Mouse (Mus musculus): ENCODE data around the gene P4ha1. TPM values are rescaled to one million over a fixed set of nuclear protein-coding genes. Genes with fewer than 3 reads are reported as not detected.
"Not testable (repeated sequence)": the region's sequence is repeated elsewhere in the genome, so short reads cannot be mapped to it uniquely, and the experiment has no call there.

Gene P4ha1
- polyA plus RNA-seq, 1 experiment from 2014 or later, result 27.4 TPM

DNA sequence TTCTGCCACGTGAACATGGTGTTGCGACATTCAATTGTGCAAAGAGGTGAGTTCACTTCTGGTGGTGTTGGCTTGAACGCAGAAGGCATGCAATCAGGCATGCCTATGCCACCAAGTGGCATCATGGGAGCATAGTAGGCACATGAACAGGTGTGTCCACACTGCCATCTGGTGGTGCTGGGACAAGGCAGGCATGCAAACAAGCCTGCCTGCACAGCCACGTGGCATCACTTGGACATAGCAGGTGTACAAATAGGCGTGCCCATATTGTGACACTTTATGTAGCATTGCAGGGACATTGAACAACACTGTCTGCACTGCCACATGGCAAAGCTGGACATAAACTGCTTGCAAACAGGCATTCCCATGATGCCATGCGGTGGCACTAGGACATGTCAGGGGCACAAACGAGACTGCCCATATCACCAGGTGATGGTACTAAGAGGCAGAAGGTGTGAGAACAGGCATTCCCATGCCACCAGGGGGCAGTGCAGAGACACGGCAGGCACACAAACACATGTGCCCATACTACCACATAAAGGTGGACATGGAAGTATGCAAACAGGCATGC, 27.8 kb upstream of the P4ha1 start:
- peak; percentile 15; the same call in 1 of the 2 replicates for ATAC-seq
- Histone ChIP-seq H3K9ac (replicated peaks) (no peak overlapping the region), H3K4me2 (replicated peaks) (no peak overlapping the region), H3K27ac (no peak overlapping the region), H3K4me3 (replicated peaks) (no peak overlapping the region), H3K27me3 (no peaks in the 10 kb centered on the region), H3K9me3 (no peaks in the 10 kb centered on the region), H3K4me1 (replicated peaks) (no peaks in the 10 kb centered on the region), H3K36me3 (no peaks in the 10 kb centered on the region)
- 68% methylated on average over 8 of the region's 8 CpGs for WGBS

DNA sequence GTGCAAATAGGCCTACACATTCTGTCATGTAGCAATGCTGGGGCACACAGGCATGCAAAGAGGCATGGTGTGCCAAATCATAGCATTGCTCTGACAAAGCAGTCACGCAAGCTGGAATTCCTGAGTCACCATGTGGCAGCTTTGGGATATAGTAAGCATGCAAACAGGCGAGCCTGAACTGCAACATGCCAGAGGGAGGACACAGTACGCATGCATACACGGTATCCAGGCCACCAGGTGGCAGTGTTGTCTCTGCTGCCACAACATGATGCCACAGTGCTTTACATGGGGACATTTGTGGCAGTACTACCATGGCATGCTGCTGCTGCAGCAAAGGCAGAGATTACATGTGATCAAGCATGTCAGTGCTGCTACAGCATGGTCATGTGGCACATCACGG, 26.8 kb upstream of the P4ha1 start:
- no peaks in the 10 kb centered on the region for H3K9me3 ChIP-seq
- no peaks in the 10 kb centered on the region for H3K4me1 ChIP-seq (replicated peaks)
- no peak overlapping the region for H3K9ac ChIP-seq (replicated peaks)
- peak; percentile 68 for ATAC-seq
- no peak overlapping the region for H3K4me3 ChIP-seq (replicated peaks)
- no peak overlapping the region for H3K4me2 ChIP-seq (replicated peaks)
- H3K36me3 ChIP-seq, result no peaks in the 10 kb centered on the region
- WGBS, result 35% methylated on average over 5 of the region's 5 CpGs
- H3K27me3 ChIP-seq, result no peaks in the 10 kb centered on the region
- no peak overlapping the region for H3K27ac ChIP-seq

DNA sequence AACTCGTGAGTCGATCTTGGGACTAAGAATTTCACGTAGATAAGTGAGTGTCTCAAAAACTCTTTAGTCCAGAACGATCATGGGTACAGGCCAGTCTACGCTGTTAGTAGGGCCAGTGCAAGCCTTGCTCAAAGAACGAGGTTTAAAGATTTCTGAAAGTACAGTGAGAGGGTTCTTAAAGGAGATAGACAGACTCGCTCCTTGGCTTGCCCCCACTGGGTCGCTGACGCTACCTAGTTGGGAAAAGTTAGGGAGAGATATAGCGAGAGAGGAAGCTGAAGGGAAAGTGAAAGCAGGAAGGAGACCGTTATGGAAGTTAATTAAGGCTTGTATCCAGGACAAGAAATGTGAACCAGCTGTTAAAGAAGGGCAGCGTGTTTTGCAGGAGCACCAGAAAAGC, 20.4 kb upstream of the P4ha1 start:
- H3K4me3 ChIP-seq (replicated peaks); ATAC-seq; H3K9ac ChIP-seq (replicated peaks); H3K36me3 ChIP-seq; H3K4me2 ChIP-seq (replicated peaks); H3K4me1 ChIP-seq (replicated peaks); H3K27me3 ChIP-seq; H3K27ac ChIP-seq: not testable (repeated sequence)
- 94% methylated on average over 12 of the region's 12 CpGs for WGBS
- 0 out of 2 replicates have a peak, but pooled peaks cover 15% of the 10 kb centered on the region for H3K9me3 ChIP-seq

DNA sequence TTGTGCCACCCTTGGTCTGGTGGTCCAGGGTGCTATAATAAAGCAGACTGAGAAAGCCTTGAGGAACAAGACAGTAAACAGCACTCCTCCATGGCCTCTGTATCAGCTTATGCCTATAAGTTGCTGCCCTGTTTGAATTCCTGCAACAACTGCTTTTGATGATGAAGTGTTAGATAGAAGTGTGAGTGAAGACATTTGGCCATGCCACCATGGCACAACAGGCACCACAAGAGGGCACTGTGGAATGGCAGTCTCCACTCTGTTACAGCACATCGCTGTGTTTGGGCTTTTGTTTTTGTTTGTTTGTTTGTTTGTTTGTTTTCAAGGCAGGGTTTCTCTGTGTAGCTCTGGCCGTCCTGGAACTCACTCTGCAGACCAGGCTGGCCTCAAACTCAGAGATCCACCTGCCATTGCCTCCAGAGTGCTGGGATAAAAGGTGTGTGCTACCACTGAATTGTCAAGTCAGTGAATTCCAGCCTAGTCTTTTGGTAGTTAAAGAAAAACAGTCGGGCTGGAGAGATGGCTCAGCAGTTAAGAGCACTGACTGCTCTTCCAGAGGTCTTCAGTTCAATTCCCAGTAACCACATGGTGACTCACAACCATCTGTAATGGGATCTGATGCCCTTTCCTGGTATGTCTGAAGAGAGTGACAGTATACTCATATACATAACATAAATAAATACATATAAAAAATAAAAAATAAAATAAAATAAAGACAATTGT, 13.9 kb upstream of the P4ha1 start:
- WGBS, result 45% methylated on average over 3 of the region's 3 CpGs
- H3K4me2 ChIP-seq (replicated peaks), result no peak overlapping the region
- ATAC-seq, result no peak
- H3K36me3 ChIP-seq, result no peaks in the 10 kb centered on the region
- H3K4me1 ChIP-seq (replicated peaks), result no peaks in the 10 kb centered on the region
- no peaks in the 10 kb centered on the region for H3K9me3 ChIP-seq
- H3K27ac ChIP-seq, result no peak overlapping the region
- no peaks in the 10 kb centered on the region for H3K27me3 ChIP-seq
- H3K4me3 ChIP-seq (replicated peaks), result no peak overlapping the region
- H3K9ac ChIP-seq (replicated peaks), result no peak overlapping the region

DNA sequence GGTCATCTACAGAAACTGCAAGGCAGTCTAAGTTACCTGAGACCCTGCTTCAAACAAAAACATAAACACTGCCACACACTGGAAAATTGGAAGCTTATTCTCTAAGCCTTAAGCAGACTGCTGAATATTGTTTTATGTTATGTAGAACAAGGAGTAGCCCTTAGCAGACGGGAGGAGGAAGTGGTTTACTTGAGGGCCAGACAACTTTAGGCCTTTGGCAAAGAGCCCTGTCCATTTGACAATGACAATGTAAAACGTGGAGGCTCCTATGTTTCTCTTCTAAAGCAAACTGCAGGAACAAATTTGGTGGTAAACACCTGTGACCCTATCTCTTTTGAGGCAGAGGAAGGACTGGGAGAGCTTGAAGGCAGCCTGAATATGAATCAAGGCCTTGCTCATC, 13.0 kb upstream of the P4ha1 start:
- Histone ChIP-seq H3K4me3 (replicated peaks) (no peak overlapping the region), H3K9me3 (no peaks in the 10 kb centered on the region), H3K4me1 (replicated peaks) (no peaks in the 10 kb centered on the region), H3K27ac (no peak overlapping the region), H3K4me2 (replicated peaks) (no peak overlapping the region), H3K9ac (replicated peaks) (no peak overlapping the region), H3K27me3 (no peaks in the 10 kb centered on the region), H3K36me3 (no peaks in the 10 kb centered on the region)
- no peak for ATAC-seq
- WGBS, result 62% methylated on average over 2 of the region's 2 CpGs

DNA sequence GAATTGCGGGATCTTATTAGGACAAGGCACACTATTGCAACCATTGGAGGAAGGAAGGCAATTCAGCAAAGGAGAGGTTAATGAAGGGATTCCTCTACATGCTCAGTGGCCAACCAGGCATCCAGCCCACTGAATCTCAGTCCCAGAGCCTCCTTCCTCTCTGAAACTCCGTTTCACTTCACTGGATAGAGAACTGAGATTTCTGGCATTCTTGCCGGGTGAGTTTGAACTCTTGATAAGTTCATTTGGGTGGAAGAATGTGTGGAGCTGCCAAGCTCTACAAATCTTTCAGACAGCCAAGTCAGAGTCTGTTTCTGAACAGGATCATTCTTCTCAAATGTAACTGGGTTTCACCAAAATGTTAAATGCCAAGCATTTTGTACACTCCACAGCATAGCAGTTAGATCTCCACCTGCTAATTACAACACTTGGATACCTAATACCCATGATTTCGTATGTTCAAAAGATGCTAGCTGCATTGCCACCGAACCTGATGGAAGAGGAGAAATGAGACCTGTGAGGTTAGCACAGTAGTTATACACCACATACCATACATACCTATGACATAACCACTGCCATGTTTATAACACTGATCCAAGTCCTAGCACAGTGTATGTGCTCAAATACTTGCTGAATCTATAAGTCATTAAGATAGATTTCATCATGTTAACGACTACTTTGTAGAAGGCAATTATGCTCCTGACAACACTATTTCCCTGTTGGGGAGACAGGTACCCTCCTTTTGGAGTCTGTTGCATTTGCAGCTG, 12.2 kb upstream of the P4ha1 start:
- no peaks in the 10 kb centered on the region for H3K36me3 ChIP-seq
- no peaks in the 10 kb centered on the region for H3K4me1 ChIP-seq (replicated peaks)
- no peak overlapping the region for H3K9ac ChIP-seq (replicated peaks)
- no peaks in the 10 kb centered on the region for H3K9me3 ChIP-seq
- WGBS, result 75% methylated on average over 6 of the region's 6 CpGs
- no peak for ATAC-seq
- no peak overlapping the region for H3K4me2 ChIP-seq (replicated peaks)
- H3K27me3 ChIP-seq, result no peaks in the 10 kb centered on the region
- H3K27ac ChIP-seq, result no peak overlapping the region
- no peak overlapping the region for H3K4me3 ChIP-seq (replicated peaks)

DNA sequence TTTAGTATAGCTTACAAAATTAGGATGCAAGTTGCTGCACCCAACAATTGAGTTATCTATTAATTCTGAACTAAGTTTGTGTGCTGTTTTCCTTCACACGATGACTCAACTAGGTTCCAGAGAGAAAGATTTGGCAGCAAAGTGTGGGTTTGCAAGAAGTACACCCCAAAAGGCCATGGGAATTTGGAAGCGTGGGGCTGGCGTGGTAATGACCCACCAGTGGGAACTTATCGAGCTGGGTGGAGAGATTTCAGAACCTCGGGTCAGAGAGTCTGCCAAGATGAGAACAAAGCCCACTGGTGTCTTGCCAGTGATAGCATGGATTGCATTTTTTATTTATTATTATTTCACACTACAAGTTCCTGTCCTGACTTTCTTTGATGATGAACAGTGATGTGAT, 11.2 kb upstream of the P4ha1 start:
- 88% methylated on average over 5 of the region's 5 CpGs for WGBS
- H3K4me3 ChIP-seq (replicated peaks), result no peak overlapping the region

DNA sequence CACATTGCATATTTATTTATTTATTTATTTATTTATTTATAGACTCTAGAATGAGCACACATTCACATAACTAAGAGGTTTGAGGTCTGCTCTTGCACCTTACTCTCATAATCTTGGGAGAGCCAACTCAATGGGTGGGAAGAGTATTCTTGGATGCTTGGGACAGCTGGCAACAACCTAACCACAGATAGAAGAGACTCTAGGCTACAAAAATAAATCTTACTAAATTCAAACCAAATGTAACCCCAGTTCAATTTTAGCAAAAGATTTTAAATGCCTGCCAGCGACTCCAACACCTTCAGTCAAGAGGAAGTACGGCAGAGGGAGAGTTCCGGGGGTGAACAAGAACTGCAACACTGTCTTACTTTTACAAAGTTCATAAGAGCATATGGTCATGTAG, 2.0 kb upstream of the P4ha1 start:
- no peak overlapping the region for H3K27ac ChIP-seq
- 92% methylated on average over 3 of the region's 3 CpGs for WGBS
- no peaks in the 10 kb centered on the region for H3K36me3 ChIP-seq
- no peak for ATAC-seq
- H3K4me3 ChIP-seq (replicated peaks), result no peak overlapping the region
- no peak overlapping the region for H3K9ac ChIP-seq (replicated peaks)
- H3K9me3 ChIP-seq, result no peaks in the 10 kb centered on the region
- H3K4me1 ChIP-seq (replicated peaks), result peaks cover 23% of the 10 kb centered on the region
- H3K4me2 ChIP-seq (replicated peaks), result no peak overlapping the region
- no peaks in the 10 kb centered on the region for H3K27me3 ChIP-seq

More for the DNA sequence above, 11.2 kb upstream of the P4ha1 start:
- H3K27me3 ChIP-seq, result no peaks in the 10 kb centered on the region
- no peaks in the 10 kb centered on the region for H3K4me1 ChIP-seq (replicated peaks)
- no peak overlapping the region for H3K4me2 ChIP-seq (replicated peaks)
- H3K27ac ChIP-seq, result no peak overlapping the region
- H3K9me3 ChIP-seq, result no peaks in the 10 kb centered on the region
- no peaks in the 10 kb centered on the region for H3K36me3 ChIP-seq
- ATAC-seq, result no peak
- no peak overlapping the region for H3K9ac ChIP-seq (replicated peaks)

DNA sequence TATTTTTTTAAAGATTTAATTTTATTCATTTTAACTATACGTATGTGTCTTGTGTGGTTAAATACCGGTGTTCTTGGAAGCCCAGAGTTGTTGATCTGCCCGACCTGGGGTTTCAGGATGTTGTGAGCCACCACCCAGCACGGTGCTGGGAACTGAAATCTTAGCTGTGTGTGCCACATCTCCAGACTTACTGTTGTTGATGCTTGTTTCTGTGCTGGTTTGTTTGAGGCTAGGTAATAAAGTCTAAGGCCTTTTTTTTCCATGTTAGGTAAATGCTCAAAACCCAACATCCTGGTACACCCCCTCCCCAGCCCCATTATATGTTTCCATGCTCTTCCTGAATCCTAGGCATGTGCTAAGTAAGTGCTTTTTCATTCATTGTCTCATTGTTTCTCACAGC, 825 bp upstream of the P4ha1 start:
- no peaks in the 10 kb centered on the region for H3K9me3 ChIP-seq
- H3K4me2 ChIP-seq (replicated peaks), result peak overlapping the region; percentile 73
- no peaks in the 10 kb centered on the region for H3K36me3 ChIP-seq
- WGBS, result 53% methylated on average over 4 of the region's 4 CpGs
- H3K4me1 ChIP-seq (replicated peaks), result peaks cover 25% of the 10 kb centered on the region
- H3K27me3 ChIP-seq, result no peaks in the 10 kb centered on the region
- peak overlapping the region; percentile 82; the same call in 1 of the 2 replicates for H3K4me3 ChIP-seq (replicated peaks)
- H3K9ac ChIP-seq (replicated peaks), result peak overlapping the region; percentile 60
- peak overlapping the region; percentile 95 for H3K27ac ChIP-seq
- ATAC-seq, result no peak

DNA sequence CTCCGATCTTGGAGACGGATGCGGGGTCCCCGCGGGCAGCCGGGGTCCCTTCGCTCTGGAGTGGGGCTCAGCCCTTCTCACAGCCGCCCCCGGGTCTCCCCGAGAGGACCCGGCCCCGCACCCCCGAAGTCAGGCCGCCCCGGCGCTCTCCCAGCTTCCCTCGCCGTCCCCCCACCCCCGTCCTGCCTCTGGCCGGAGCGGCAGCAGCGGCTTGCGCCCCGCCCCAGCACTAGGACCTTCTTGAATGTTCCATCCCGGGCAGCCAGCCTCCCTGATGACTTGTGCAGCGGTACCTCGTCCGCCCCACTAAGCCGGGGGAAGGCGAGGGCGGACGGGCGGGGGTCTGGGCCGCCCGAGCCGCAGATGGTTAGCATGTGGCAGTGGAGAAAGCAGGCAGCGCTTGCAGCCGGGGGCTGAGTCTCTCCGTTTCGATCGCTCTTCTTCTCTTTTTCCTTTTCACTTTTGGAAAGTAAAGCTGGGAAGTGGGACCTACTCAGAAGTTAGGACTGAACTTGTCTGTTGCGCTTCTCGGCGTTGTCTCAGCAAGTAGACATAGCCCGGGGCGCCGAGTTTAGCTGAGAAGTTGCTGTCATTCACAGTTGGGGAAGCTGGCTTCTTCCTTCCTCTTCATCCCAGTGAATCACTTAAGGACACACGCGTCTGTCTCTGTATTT, 529 bp downstream of the P4ha1 start:
- Histone ChIP-seq H3K4me2 (replicated peaks) (peak overlapping the region; percentile 73), H3K27me3 (no peaks in the 10 kb centered on the region), H3K36me3 (no peaks in the 10 kb centered on the region), H3K27ac (peak overlapping the region; percentile 95), H3K9me3 (no peaks in the 10 kb centered on the region), H3K4me3 (replicated peaks) (peak overlapping the region; percentile 82), H3K9ac (replicated peaks) (peak overlapping the region; percentile 91), H3K4me1 (replicated peaks) (peaks cover 25% of the 10 kb centered on the region)
- 2% methylated on average over 49 of the region's 49 CpGs for WGBS
- no peak; the same call in 1 of the 2 replicates for ATAC-seq

DNA sequence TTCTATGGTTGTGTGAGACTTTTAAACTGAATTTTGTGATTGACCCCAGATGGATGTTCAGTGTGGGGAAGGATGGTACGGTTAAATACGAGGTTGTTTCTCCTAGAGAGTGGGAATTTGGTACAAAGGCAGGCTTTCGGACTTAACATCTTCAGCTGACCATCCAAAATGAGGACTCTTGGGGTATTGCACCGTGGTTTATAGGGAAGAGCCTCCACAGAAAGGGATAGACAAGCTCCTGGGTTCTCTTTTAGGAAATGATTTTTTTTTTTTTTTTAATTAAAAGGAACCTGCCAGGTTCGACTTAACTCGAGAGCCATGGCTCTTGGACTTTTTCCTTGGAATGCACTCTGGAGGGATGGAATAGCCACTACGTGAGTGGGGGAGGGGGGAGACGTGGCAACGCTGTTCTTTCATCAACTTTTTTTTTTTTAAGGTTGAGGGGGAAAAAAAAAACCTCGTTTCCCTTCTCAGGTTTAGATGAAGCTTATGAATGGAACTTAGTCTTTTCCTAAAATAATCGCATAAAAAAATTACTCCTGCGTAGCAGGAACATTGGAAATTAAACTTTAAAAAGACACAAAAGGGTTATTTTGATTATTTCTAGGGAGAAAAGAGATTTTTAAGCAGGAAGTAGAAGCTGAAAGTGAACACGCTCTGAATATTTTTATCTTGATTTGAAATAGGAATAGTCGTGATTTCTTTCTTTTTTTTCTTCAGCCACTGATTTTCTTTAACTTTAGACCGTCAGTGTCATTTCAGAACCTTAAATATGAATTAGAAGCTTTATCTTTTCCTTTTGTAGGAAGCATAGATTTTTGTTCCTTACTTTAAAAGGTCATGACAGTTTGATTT, 1.4 kb downstream of the P4ha1 start:
- no peaks in the 10 kb centered on the region for H3K27me3 ChIP-seq
- peaks cover 25% of the 10 kb centered on the region for H3K4me1 ChIP-seq (replicated peaks)
- H3K4me2 ChIP-seq (replicated peaks), result peak overlapping the region; percentile 73
- no peaks in the 10 kb centered on the region for H3K9me3 ChIP-seq
- peak overlapping the region; percentile 91 for H3K9ac ChIP-seq (replicated peaks)
- no peaks in the 10 kb centered on the region for H3K36me3 ChIP-seq
- H3K27ac ChIP-seq, result 0 out of 2 replicates have a peak overlapping the region, but pooled peaks have one; percentile 95
- no peak for ATAC-seq
- peak overlapping the region; percentile 82 for H3K4me3 ChIP-seq (replicated peaks)
- 14% methylated on average over 15 of the region's 15 CpGs for WGBS
